Mouse (Mus musculus) liver, adult 2 months (tissue): ENCODE results near the gene Aox1. TPM values are rescaled to one million over a fixed set of nuclear protein-coding genes. Genes with fewer than 3 reads are reported as not detected.
"Not testable (repeated sequence)": the region's sequence is repeated elsewhere in the genome, so short reads cannot be mapped to it uniquely, and the experiment has no call there.

ENCODE experiments used
- DNase-seq: peaks from one replicate; pipeline ENCODE4 v3.0.0-alpha.2; 2011; ENCODE audit warnings: low read depth, low spot score; ENCODE audit errors: extremely low read depth
- H3K27ac ChIP-seq: fragments of 200-500 bp; replicated peaks from 2 replicates; pipeline ENCODE4 v1.5.1; 2012; ENCODE audit warnings: low read depth, mild to moderate bottlenecking, control low read depth, inconsistent platforms, low read length; ENCODE audit not compliant: insufficient read depth
- H3K27me3 ChIP-seq: fragments of 200-500 bp; 2 replicates; pipeline ENCODE4 v1.6.1; 2012; ENCODE audit warnings: mild to moderate bottlenecking, moderate library complexity, low read length, inconsistent platforms; ENCODE audit not compliant: control insufficient read depth, insufficient read depth
- H3K36me3 ChIP-seq: fragments of 200-500 bp; 2 replicates; pipeline ENCODE4 v1.6.1; 2012; ENCODE audit warnings: low read length, inconsistent platforms; ENCODE audit not compliant: control insufficient read depth, insufficient read depth
- H3K4me1 ChIP-seq: fragments of 200-500 bp; 2 replicates; pipeline ENCODE4 v1.6.1; 2011; ENCODE audit warnings: low read length; ENCODE audit not compliant: control insufficient read depth, insufficient read depth
- H3K4me3 ChIP-seq: fragments of 200-500 bp; 2 replicates; pipeline ENCODE4 v1.5.1; 2011; ENCODE audit warnings: low read depth, mild to moderate bottlenecking, control low read depth, low read length, moderate library complexity; ENCODE audit not compliant: insufficient read depth
- H3K79me2 ChIP-seq: fragments of 200-500 bp; 2 replicates; pipeline ENCODE4 v1.6.1; 2012; ENCODE audit warnings: inconsistent platforms, mild to moderate bottlenecking, low read length, moderate library complexity; ENCODE audit not compliant: control insufficient read depth, insufficient read depth
- H3K9ac ChIP-seq: fragments of 200-500 bp; 2 replicates; pipeline ENCODE4 v1.6.1; 2012; ENCODE audit warnings: low read depth, mild to moderate bottlenecking, control low read depth, inconsistent platforms, low read length
- CTCF ChIP-seq: fragments of 200-500 bp; IDR thresholded peaks from 2 replicates; pipeline ENCODE4 v1.5.1; 2011; ENCODE audit warnings: low read depth, low read length, control low read depth
- POLR2A ChIP-seq: fragments of 200-500 bp; IDR thresholded peaks from 2 replicates; pipeline ENCODE4 v1.6.1; 2011; ENCODE audit warnings: low read length, control low read depth; ENCODE audit not compliant: insufficient read depth; ENCODE audit errors: extremely low read depth
- WGBS: fragments of 180-500 bp; shearing (Covaris S2); methylation state at CpG from one replicate; pipeline ENCODE4 v1.1.7; 2018; 5-methylcytosine and 5-hydroxymethylcytosine counted together
- polyA plus RNA-seq: library from polyadenylated mRNA; depleted of rRNA; stranded (reverse); fragments of >200 nt; gene quantifications from 2 replicates; pipeline ENCODE4 v1.2.3, GENCODE M21; 2012; rRNA removed
- total RNA-seq: library from RNA; depleted of rRNA; stranded (reverse); fragments of >200 nt; gene quantifications from 2 replicates; pipeline ENCODE4 v1.2.3, GENCODE M21; 2014; rRNA removed

Aox1 gene
- total RNA-seq (37.1 and 53.2 TPM in 2 replicates), polyA plus RNA-seq (17.8 and 19.5 TPM in 2 replicates)

GRCm38 (mm10) chr1:58029636-58030117 is at the start of gene Aox1:
Gene Aox1, plus strand, starts transcription at chr1:58029931.
- DNase-seq = peak; percentile 100
- peak within 1 kb of the TSS; percentile 74 for H3K4me3 ChIP-seq
- TF ChIP-seq POLR2A (peak; percentile 73; the same call in 1 of the 2 replicates), CTCF (no peak)
- no peaks in the 10 kb centered on the region for H3K27me3 ChIP-seq
- 0% methylated on average over 12 of the region's 12 CpGs for WGBS
- H3K9ac ChIP-seq = peak within 1 kb of the TSS; percentile 75
- H3K4me1 ChIP-seq = peaks cover 14% of the 10 kb centered on the region
- H3K79me2 ChIP-seq = peaks cover 7% of the 10 kb centered on the region; the same call in 1 of the 2 replicates
- H3K27ac ChIP-seq = peak within 1 kb of the TSS; percentile 94
- no peaks in the 10 kb centered on the region for H3K36me3 ChIP-seq

- Histone ChIP-seq H3K27me3 (no peaks in the 10 kb centered on the region), H3K27ac (no peak overlapping the region), H3K79me2 (no peaks in the 10 kb centered on the region), H3K4me1 (peaks cover 2% of the 10 kb centered on the region), H3K4me3 (no peak overlapping the region), H3K36me3 (no peaks in the 10 kb centered on the region), H3K9ac (no peak overlapping the region; the same call in 1 of the 2 replicates)
- TF ChIP-seq POLR2A (no peak), CTCF (no peak)
- 52% methylated on average over 6 of the region's 6 CpGs for WGBS
- DNase-seq = peak; percentile 11
These were observed 40.6 kb upstream of the Aox1 start for GRCm38 (mm10) chr1:57989052-57989600.

- TF ChIP-seq POLR2A (no peak), CTCF (no peak)
- Histone ChIP-seq H3K27ac (no peak overlapping the region), H3K79me2 (no peaks in the 10 kb centered on the region), H3K4me3 (no peak overlapping the region), H3K36me3 (no peaks in the 10 kb centered on the region), H3K27me3 (no peaks in the 10 kb centered on the region), H3K4me1 (peaks cover 3% of the 10 kb centered on the region), H3K9ac (no peak overlapping the region)
- WGBS = 68% methylated on average over 2 of the region's 2 CpGs
- no peak for DNase-seq
These were observed 38.5 kb upstream of the Aox1 start for GRCm38 (mm10) chr1:57991277-57991676.

- peak within 1 kb of the TSS; percentile 88 for H3K4me3 ChIP-seq
- DNase-seq = peak; percentile 81
- H3K79me2 ChIP-seq = no peaks in the 10 kb centered on the region
- H3K27me3 ChIP-seq = no peaks in the 10 kb centered on the region
- no peaks in the 10 kb centered on the region for H3K36me3 ChIP-seq
- no peak within 1 kb of the TSS; the same call in 1 of the 2 replicates for H3K27ac ChIP-seq
- TF ChIP-seq POLR2A (peak; percentile 20; the same call in 1 of the 2 replicates), CTCF (no peak)
- peak within 1 kb of the TSS; percentile 75 for H3K9ac ChIP-seq
- WGBS = 7% methylated on average over 30 of the region's 30 CpGs
- H3K4me1 ChIP-seq = peaks cover 4% of the 10 kb centered on the region
These were observed 34.1 kb upstream of the Aox1 start, which contains the start of gene Sgo2a for GRCm38 (mm10) chr1:57995432-57996132. Gene Sgo2a, plus strand, starts transcription at chr1:57995971.

GRCm38 (mm10) chr1:57996133-57996615 is 33.6 kb upstream of the Aox1 start:
- H3K27me3 ChIP-seq = no peaks in the 10 kb centered on the region
- H3K79me2 ChIP-seq = no peaks in the 10 kb centered on the region
- TF ChIP-seq CTCF (no peak), POLR2A (no peak)
- under 1% methylated on average over 29 of the region's 29 CpGs for WGBS
- no peaks in the 10 kb centered on the region for H3K36me3 ChIP-seq
- peaks cover 4% of the 10 kb centered on the region for H3K4me1 ChIP-seq
- H3K9ac ChIP-seq = peak overlapping the region; percentile 75
- no peak overlapping the region for H3K27ac ChIP-seq
- peak overlapping the region; percentile 88 for H3K4me3 ChIP-seq
- no peak for DNase-seq

- Histone ChIP-seq H3K79me2 (no peaks in the 10 kb centered on the region), H3K9ac (no peak overlapping the region), H3K4me3 (no peak overlapping the region), H3K27me3 (no peaks in the 10 kb centered on the region), H3K36me3 (no peaks in the 10 kb centered on the region), H3K4me1 (peaks cover 4% of the 10 kb centered on the region), H3K27ac (no peak overlapping the region)
- TF ChIP-seq POLR2A = no peak
- TF ChIP-seq CTCF = no peak
- DNase-seq = no peak
- WGBS = 67% methylated on average over 3 of the region's 3 CpGs
These were observed 31.6 kb upstream of the Aox1 start for GRCm38 (mm10) chr1:57998146-57998545.

GRCm38 (mm10) chr1:58006388-58006787 is 23.3 kb upstream of the Aox1 start:
- H3K27ac ChIP-seq, H3K4me1 ChIP-seq, H3K79me2 ChIP-seq, H3K4me3 ChIP-seq, H3K27me3 ChIP-seq, H3K36me3 ChIP-seq, H3K9ac ChIP-seq, DNase-seq: not testable (repeated sequence)
- WGBS = 98% methylated on average over 6 of the region's 7 CpGs
